Mouse (Mus musculus): ENCODE results near the gene Sos2. TPM values are rescaled to one million over a fixed set of nuclear protein-coding genes. Genes with fewer than 3 reads are reported as not detected.

Gene Sos2
- polyA plus RNA-seq (2017; shearing (Covaris generic)), result 16.9 TPM

DNA sequence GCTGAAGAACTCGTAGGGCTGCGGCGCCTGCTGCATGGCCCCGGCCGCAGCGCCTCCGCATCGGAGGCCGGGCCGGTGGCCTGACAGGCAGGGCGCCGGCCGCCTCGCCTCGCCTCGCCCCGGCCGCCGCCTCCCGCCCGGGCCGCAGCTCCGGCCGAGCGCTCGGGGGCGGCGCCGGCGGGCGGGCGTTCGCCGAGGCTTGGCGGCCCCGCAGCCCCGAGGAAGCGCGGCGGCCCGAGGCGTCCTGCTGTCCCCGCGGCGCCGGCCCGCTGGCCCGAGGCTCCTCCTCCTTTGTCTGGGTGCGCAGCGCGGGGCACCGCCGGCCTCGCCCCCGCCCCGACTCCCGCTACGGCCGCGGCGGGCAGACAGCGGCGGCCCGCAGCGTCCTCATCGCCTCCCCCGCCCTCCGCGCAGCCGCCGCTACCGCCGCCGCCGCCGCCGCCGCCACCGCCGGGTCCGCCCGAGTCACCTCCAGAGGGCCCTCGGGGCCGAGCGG is at the start of gene Sos2:
Gene Sos2, minus strand, starts transcription at position 287 of the 496 bp plus-strand sequence.

DNA sequence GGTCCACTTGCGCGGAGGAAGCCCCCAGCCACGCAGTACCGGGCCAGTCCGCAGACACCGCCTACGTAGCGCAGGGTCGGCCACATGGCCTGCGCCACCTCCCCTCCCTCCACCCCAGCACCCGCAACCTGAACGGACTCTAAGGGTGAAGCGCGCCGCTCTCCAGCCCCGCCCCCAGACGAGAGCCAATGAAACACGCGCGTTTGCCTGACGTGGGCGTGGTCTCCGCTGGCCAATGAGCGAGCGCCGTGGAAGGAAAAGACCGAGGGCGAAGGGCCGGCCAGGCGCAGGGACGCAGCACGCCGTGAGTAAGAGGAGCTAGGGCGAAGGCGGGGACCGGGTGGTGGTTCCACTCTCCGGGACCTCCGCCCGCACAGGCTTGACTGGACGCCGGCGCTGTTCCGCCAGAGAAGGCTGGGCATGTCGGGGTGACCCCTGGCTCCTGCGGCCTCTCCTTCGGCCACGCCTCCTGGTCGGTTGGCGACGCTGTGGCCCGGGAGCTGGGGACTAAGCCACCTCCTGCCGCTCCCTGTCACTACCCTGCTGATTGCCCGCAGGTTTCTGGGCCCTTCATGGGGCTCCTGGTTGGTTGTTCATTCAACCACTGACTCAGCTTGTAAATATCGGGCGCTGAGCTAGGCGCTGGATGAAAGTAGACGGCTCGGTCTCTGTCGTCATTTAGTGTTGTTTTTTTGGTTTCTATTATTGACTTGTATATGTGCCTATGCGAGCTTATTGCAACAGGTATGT is 43.2 kb upstream of the Sos2 start, which contains the start of the genes L2hgdh and Atp5s:
Gene L2hgdh, minus strand, starts transcription at position 163 of the 750 bp plus-strand sequence.
Gene Atp5s, plus strand, starts transcription at position 240 of the 750 bp plus-strand sequence.

GRCm38 (mm10) chr12:69582613-69583269 is 98.9 kb downstream of the Sos2 start, which contains the start of gene Vcpkmt:
Gene Vcpkmt, minus strand, starts transcription at chr12:69583028.

Other genes starting within 250 kb of the Sos2 start
- 5.3 TPM for gene Vcpkmt, start 98.8 kb downstream of the Sos2 start, polyA plus RNA-seq (2017; shearing (Covaris generic))
- gene L2hgdh, start 43.0 kb upstream of the Sos2 start, polyA plus RNA-seq (2017; shearing (Covaris generic)), result 7.1 TPM
- 27.7 TPM for gene Atp5s, start 43.1 kb upstream of the Sos2 start, polyA plus RNA-seq (2017; shearing (Covaris generic))
- gene Cdkl1, start 109.4 kb upstream of the Sos2 start, polyA plus RNA-seq (2017; shearing (Covaris generic)), result not detected
- 0.75 TPM for gene Atl1, start 210.8 kb upstream of the Sos2 start, polyA plus RNA-seq (2017; shearing (Covaris generic))
- 11.5 TPM for gene Map4k5, start 211.3 kb upstream of the Sos2 start, polyA plus RNA-seq (2017; shearing (Covaris generic))

Data from CD4-positive, CD25-positive, alpha-beta regulatory T cell (primary cell).